Mouse (Mus musculus) lung, adult 2 months (tissue): ENCODE data around the gene Vma21.

Experiments used
- CTCF ChIP-seq: fragments of 200-500 bp; IDR thresholded peaks from 2 replicates; pipeline ENCODE4 v1.5.1; 2011; ENCODE audit warnings: mild to moderate bottlenecking, low read length, control low read depth; ENCODE audit not compliant: insufficient read depth
- POLR2A ChIP-seq: fragments of 200-500 bp; IDR thresholded peaks from 2 replicates; pipeline ENCODE4 v1.6.1; 2011; ENCODE audit warnings: low read depth, mild to moderate bottlenecking, control low read depth, low read length, borderline replicate concordance; ENCODE audit errors: extremely low read depth

- TF ChIP-seq POLR2A (no peak), CTCF (no peak)
Measured at GRCm38 (mm10) chrX:71815631-71816345, at the start of gene Vma21.
